Mouse (Mus musculus) MEL (cell line): ENCODE measurements around the gene Zbtb20. TPM values are rescaled to one million over a fixed set of nuclear protein-coding genes. Genes with fewer than 3 reads are reported as not detected.

ENCODE experiments used
- DNase-seq: peaks from one replicate; pipeline ENCODE4 v3.0.0; 2011; ENCODE audit warnings: low read depth, low spot score
- H3K27ac ChIP-seq: 2 replicates; pipeline ENCODE4 v1.5.1; 2012; ENCODE audit warnings: low read depth, mild to moderate bottlenecking, control low read depth, low read length, moderate library complexity; ENCODE audit not compliant: control insufficient read depth
- H3K27me3 ChIP-seq, 2 experiments: fragments of 150-350 bp in 1 of 2; sonication (generic) in 1 of 2; 2 replicates each; pipeline ENCODE4 v1.6.1; 2012; ENCODE audit warnings: low read length in 2 of 2, mild to moderate bottlenecking in 2 of 2, improper control_type of control experiment in 1 of 2, moderate library complexity in 1 of 2; ENCODE audit not compliant: insufficient read depth in 2 of 2, control insufficient read depth in 1 of 2
- H3K36me3 ChIP-seq, 2 experiments: 2 replicates each; pipeline ENCODE4 v1.6.1; 2012 to 2014; ENCODE audit warnings: low read length in 2 of 2, improper control_type of control experiment in 1 of 2, inconsistent platforms in 1 of 2, mild to moderate bottlenecking in 1 of 2; ENCODE audit not compliant: insufficient read depth in 2 of 2, control insufficient read depth in 1 of 2
- H3K4me1 ChIP-seq, 2 experiments: fragments of 150-350 bp in 1 of 2; sonication (generic) in 1 of 2; 2 replicates each; pipeline ENCODE4 v1.6.1; 2012; ENCODE audit warnings: low read length in 2 of 2, improper control_type of control experiment in 1 of 2, mild to moderate bottlenecking in 1 of 2; ENCODE audit not compliant: insufficient read depth in 2 of 2, control insufficient read depth in 1 of 2
- H3K4me3 ChIP-seq, 2 experiments: fragments of 150-350 bp in 1 of 2; sonication (generic) in 1 of 2; 2 replicates each; pipeline ENCODE4 v1.5.1; 2012; ENCODE audit warnings: low read depth in 2 of 2, low read length in 2 of 2, mild to moderate bottlenecking in 2 of 2, moderate library complexity in 2 of 2, control low read depth in 1 of 2, improper control_type of control experiment in 1 of 2; ENCODE audit not compliant: control insufficient read depth in 1 of 2, insufficient read depth in 1 of 2
- H3K79me2 ChIP-seq: 2 replicates; pipeline ENCODE4 v1.6.1; 2012; ENCODE audit warnings: mild to moderate bottlenecking, low read length, moderate library complexity; ENCODE audit not compliant: control insufficient read depth, poor library complexity, insufficient read depth
- H3K9ac ChIP-seq: 2 replicates; pipeline ENCODE4 v1.6.1; 2012; ENCODE audit warnings: low read depth, mild to moderate bottlenecking, control low read depth, low read length, moderate library complexity; ENCODE audit not compliant: control insufficient read depth, poor library complexity, severe bottlenecking
- H3K9me3 ChIP-seq: fragments of 150-350 bp; sonication (generic); replicated peaks from 2 replicates; pipeline ENCODE4 v1.6.1; 2012; ENCODE audit warnings: mild to moderate bottlenecking, low read length, improper control_type of control experiment, moderate library complexity; ENCODE audit not compliant: insufficient read depth
- BHLHE40 ChIP-seq: IDR thresholded peaks from 2 replicates; pipeline ENCODE4 v1.6.1; 2012; ENCODE audit warnings: low read depth, mild to moderate bottlenecking, inconsistent platforms, low read length, improper control_type of control experiment, borderline replicate concordance
- CHD2 ChIP-seq: IDR thresholded peaks from 2 replicates; pipeline ENCODE4 v1.6.1; 2011; ENCODE audit warnings: low read length, improper control_type of control experiment
- CTCF ChIP-seq, 3 experiments: IDR thresholded peaks in 2 of 3; conservative IDR thresholded peaks in 1 of 3; 2 replicates each; pipeline ENCODE4 v1.5.1; 2011 to 2012; ENCODE audit warnings: low read length in 3 of 3, low read depth in 2 of 3, mild to moderate bottlenecking in 2 of 3, improper control_type of control experiment in 1 of 3, inconsistent platforms in 1 of 3, mixed read lengths in 1 of 3, moderate library complexity in 1 of 3; ENCODE audit not compliant: control insufficient read depth in 1 of 3, insufficient read depth in 1 of 3, poor library complexity in 1 of 3, severe bottlenecking in 1 of 3
- EP300 ChIP-seq, 2 experiments: IDR thresholded peaks; 2 replicates each; pipeline ENCODE4 v1.6.1; 2011; ENCODE audit warnings: improper control_type of control experiment in 2 of 2, low read length in 2 of 2, low read depth in 1 of 2, mild to moderate bottlenecking in 1 of 2
- ETS1 ChIP-seq: IDR thresholded peaks from 2 replicates; pipeline ENCODE4 v1.6.1; 2012; ENCODE audit warnings: low read depth, mild to moderate bottlenecking, inconsistent platforms, low read length, improper control_type of control experiment, moderate library complexity
- GABPA ChIP-seq: IDR thresholded peaks from 2 replicates; pipeline ENCODE4 v1.6.1; 2012; ENCODE audit warnings: low read depth, mild to moderate bottlenecking, inconsistent platforms, low read length, improper control_type of control experiment, moderate library complexity
- GATA1 ChIP-seq: IDR thresholded peaks from 2 replicates; pipeline ENCODE4 v1.6.1; 2011; ENCODE audit warnings: low read depth, low read length, improper control_type of control experiment
- JUND ChIP-seq: IDR thresholded peaks from 2 replicates; pipeline ENCODE4 v1.6.1; 2011; ENCODE audit warnings: low read depth, mild to moderate bottlenecking, improper control_type of control experiment, low read length
- KAT2A ChIP-seq: conservative IDR thresholded peaks from 2 replicates; pipeline ENCODE4 v1.6.1; 2012; ENCODE audit warnings: low read depth, low read length, improper control_type of control experiment, inconsistent platforms
- MAFK ChIP-seq: IDR thresholded peaks from 2 replicates; pipeline ENCODE4 v1.6.1; 2011; ENCODE audit warnings: low read depth, mild to moderate bottlenecking, low read length, improper control_type of control experiment, borderline replicate concordance
- MAX ChIP-seq: IDR thresholded peaks from 2 replicates; pipeline ENCODE4 v1.6.1; 2011; ENCODE audit warnings: low read length, improper control_type of control experiment
- MEF2A ChIP-seq: IDR thresholded peaks from 2 replicates; pipeline ENCODE4 v1.6.1; 2014; ENCODE audit warnings: low read depth, mild to moderate bottlenecking, inconsistent platforms, low read length, improper control_type of control experiment; ENCODE audit not compliant: poor library complexity, insufficient replicate concordance, severe bottlenecking; ENCODE audit errors: extremely low read depth
- MXI1 ChIP-seq: IDR thresholded peaks from 2 replicates; pipeline ENCODE4 v1.6.1; 2011; ENCODE audit warnings: mild to moderate bottlenecking, low read depth, low read length, improper control_type of control experiment
- MYB ChIP-seq: IDR thresholded peaks from 2 replicates; pipeline ENCODE4 v1.6.1; 2011; ENCODE audit warnings: mild to moderate bottlenecking, low read depth, low read length, improper control_type of control experiment
- POLR2AphosphoS5 ChIP-seq: IDR thresholded peaks from 2 replicates; pipeline ENCODE4 v1.6.1; 2012; ENCODE audit warnings: low read depth, borderline replicate concordance, mild to moderate bottlenecking, inconsistent platforms, low read length, moderate library complexity, mixed read lengths
- RAD21 ChIP-seq: IDR thresholded peaks from 2 replicates; pipeline ENCODE4 v1.6.1; 2011; ENCODE audit warnings: mild to moderate bottlenecking, low read depth, low read length, improper control_type of control experiment
- RCOR1 ChIP-seq: IDR thresholded peaks from 2 replicates; pipeline ENCODE4 v1.6.1; 2012; ENCODE audit warnings: low read depth, mild to moderate bottlenecking, inconsistent platforms, low read length, improper control_type of control experiment
- SIN3A ChIP-seq: IDR thresholded peaks from 2 replicates; pipeline ENCODE4 v1.6.1; 2012; ENCODE audit warnings: low read length, improper control_type of control experiment, inconsistent platforms
- TAL1 ChIP-seq: IDR thresholded peaks from 2 replicates; pipeline ENCODE4 v1.6.1; 2012; ENCODE audit warnings: mild to moderate bottlenecking, inconsistent platforms, low read length, moderate library complexity, mixed read lengths
- UBTF ChIP-seq: IDR thresholded peaks from 2 replicates; pipeline ENCODE4 v1.6.1; 2012; ENCODE audit warnings: low read depth, mild to moderate bottlenecking, inconsistent platforms, low read length, improper control_type of control experiment, moderate library complexity, borderline replicate concordance; ENCODE audit not compliant: insufficient read depth
- USF2 ChIP-seq, 2 experiments: IDR thresholded peaks; 2 replicates each; pipeline ENCODE4 v1.6.1; 2011 to 2012; ENCODE audit warnings: improper control_type of control experiment in 2 of 2, low read length in 2 of 2, borderline replicate concordance in 1 of 2, inconsistent platforms in 1 of 2, low read depth in 1 of 2, mild to moderate bottlenecking in 1 of 2; ENCODE audit not compliant: insufficient read depth in 1 of 2
- ZC3H11A ChIP-seq: IDR thresholded peaks from 2 replicates; pipeline ENCODE4 v1.6.1; 2012; ENCODE audit warnings: low read depth, mild to moderate bottlenecking, inconsistent platforms, low read length, improper control_type of control experiment
- ZNF384 ChIP-seq: IDR thresholded peaks from 2 replicates; pipeline ENCODE4 v1.6.1; 2012; ENCODE audit warnings: low read depth, mild to moderate bottlenecking, inconsistent platforms, low read length, improper control_type of control experiment
- polyA plus RNA-seq, 2 experiments: library from polyadenylated mRNA; stranded (reverse) in 1 of 2; unstranded in 1 of 2; fragments of >175 nt in 1 of 2; fragments of >200 nt in 1 of 2; gene quantifications; 2 replicates each; pipeline versions ENCODE4 v1.2.1 to v1.2.4; 2012; ENCODE audit warnings: low replicate concordance in 2 of 2, low read depth in 1 of 2; ENCODE audit not compliant: insufficient read length in 2 of 2, insufficient read depth in 1 of 2, missing spikeins in 1 of 2
- total RNA-seq: library from RNA; depleted of rRNA; stranded (reverse); fragments of 300-350 nt; gene quantifications from 2 replicates; pipeline ENCODE4 v1.2.3, GENCODE M21; 2012

Gene Zbtb20
- total and polyA plus RNA-seq, 3 experiments, result 0.17 to 0.27 TPM; not detected in 1

DNA sequence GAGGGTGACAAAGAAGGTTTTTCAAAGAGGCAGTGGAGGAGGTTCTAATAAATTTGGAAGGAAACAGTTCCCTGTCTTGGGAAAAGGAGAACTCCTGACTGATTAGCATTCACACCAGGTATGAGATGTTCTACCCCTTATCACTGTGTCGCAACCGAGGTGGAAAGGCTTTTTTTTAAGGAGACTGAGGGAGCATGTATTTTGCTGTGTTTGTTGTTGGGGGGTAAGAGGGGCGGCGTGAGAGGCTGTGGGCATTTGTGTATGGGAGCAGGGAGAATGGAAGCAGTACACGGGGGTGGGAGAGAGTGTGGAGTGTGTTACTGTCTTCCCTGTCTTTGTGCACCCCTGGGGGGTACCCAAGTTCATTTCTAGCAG lies 627.9 kb downstream of the Zbtb20 start:
- Histone ChIP-seq H3K27me3 (peaks cover 0 to 10% of the 10 kb centered on the region in 2 experiments), H3K9me3 (no peaks in the 10 kb centered on the region), H3K4me3 (peak overlapping the region; percentile 34 to 64), H3K4me1 (peaks cover 0 to 7% of the 10 kb centered on the region in 2 experiments; a peak in 2 of 4 replicates), H3K36me3 (peaks cover 0 to 7% of the 10 kb centered on the region in 2 experiments; a peak in 1 of 4 replicates), H3K79me2 (no peaks in the 10 kb centered on the region), H3K9ac (no peak overlapping the region; the same call in 1 of the 2 replicates), H3K27ac (no peak overlapping the region)
- peak; percentile 33 for DNase-seq
- no peak for TF ChIP-seq GABPA
- TF ChIP-seq MYB, result no peak
- no peak for TF ChIP-seq RCOR1
- no peak for TF ChIP-seq MAFK
- no peak for TF ChIP-seq TAL1
- TF ChIP-seq GATA1, result no peak
- no peak for TF ChIP-seq ZC3H11A
- no peak for TF ChIP-seq MXI1
- TF ChIP-seq RAD21, result no peak
- TF ChIP-seq UBTF, result no peak
- no peak for TF ChIP-seq EP300 (IDR thresholded peaks at IDR 0.05; ENCODE audit: low read depth in 1 of 2, low read length in 2 of 2)
- TF ChIP-seq KAT2A, result no peak
- TF ChIP-seq MEF2A, result no peak
- no peak for TF ChIP-seq BHLHE40
- no peak for TF ChIP-seq USF2 (IDR thresholded peaks at IDR 0.05; ENCODE audit: borderline replicate concordance in 1 of 2, insufficient read depth in 1 of 2, low read depth in 1 of 2, low read length in 2 of 2)
- no peak; the same call in 1 of the 2 replicates for TF ChIP-seq ZNF384

DNA sequence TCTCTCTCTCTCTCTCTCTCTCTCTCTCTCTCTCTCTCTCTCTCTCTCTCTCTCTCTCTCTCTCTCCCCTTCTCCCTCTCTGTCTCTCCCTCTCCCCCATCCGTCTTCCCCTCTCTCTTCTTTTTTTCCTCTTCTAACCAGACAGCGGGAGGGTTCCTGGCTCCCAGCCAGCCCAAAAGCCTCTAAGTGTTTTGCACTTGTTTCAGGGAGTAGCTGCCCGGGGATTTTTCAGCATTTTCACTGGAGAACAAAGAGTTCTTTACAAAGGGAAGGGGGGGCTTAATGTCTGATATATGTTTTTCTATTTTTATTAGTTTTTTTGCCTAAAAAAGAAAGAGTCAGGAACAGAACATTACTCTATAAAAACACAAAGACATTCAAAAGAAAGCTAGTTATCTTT lies 628.5 kb downstream of the Zbtb20 start:
- Histone ChIP-seq H3K27ac (no peak overlapping the region), H3K4me3 (peak overlapping the region; percentile 34 to 64), H3K4me1 (peaks cover 0 to 7% of the 10 kb centered on the region in 2 experiments; a peak in 2 of 4 replicates), H3K79me2 (no peaks in the 10 kb centered on the region), H3K27me3 (peaks cover 0 to 8% of the 10 kb centered on the region in 2 experiments), H3K9me3 (no peaks in the 10 kb centered on the region), H3K36me3 (peaks cover 0 to 7% of the 10 kb centered on the region in 2 experiments; a peak in 1 of 4 replicates), H3K9ac (no peak overlapping the region)
- DNase-seq, result peak; percentile 61
- no peak for TF ChIP-seq SIN3A
- no peak for TF ChIP-seq CTCF (IDR thresholded peaks at IDR 0.05 in 2 of 3, conservative IDR thresholded peaks at IDR 0.05 in 1 of 3; ENCODE audit: control insufficient read depth in 1 of 3, insufficient read depth in 1 of 3, low read depth in 2 of 3, low read length in 3 of 3, poor library complexity in 1 of 3, severe bottlenecking in 1 of 3)
- no peak for TF ChIP-seq POLR2AphosphoS5
- no peak for TF ChIP-seq UBTF
- no peak for TF ChIP-seq MAX
- TF ChIP-seq CHD2, result no peak
- no peak for TF ChIP-seq ETS1
- TF ChIP-seq JUND, result no peak; the same call in 1 of the 2 replicates
